In the genomic region with DNA sequence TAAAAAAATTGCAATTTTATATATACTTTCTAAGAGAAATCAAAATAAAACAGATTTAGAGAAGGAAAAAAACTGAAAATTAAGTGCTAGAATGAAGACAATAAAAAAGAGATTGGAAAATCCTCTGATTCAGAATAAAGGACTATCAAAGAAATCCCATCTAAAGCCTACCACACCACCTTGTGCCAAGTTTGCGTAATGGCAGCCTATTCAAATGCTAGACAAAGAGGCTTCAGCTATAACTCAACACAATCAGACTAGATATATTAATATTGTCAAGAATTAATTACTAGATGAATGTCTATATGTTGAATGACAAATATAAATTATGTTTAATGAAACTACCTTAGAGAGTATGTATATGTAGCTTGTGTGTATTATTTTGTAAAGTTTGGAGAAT, we compare ENCODE assay signal across 10 mouse cellular contexts.
A peak's percentile ranks its signal among the peaks of the same experiment; 100 is the strongest.
DNase-seq lines count a peak whose midpoint lies in the region; ATAC-seq and TF ChIP-seq lines count a peak whose summit lies in the region.
"Had no signal": no experiment of that assay in that cellular context is flagged by ENCODE, and none has a peak within 500 bp of the region (broad histone marks: within the 10 kb centered on the region; RNA-seq: fewer than 3 reads in every experiment).

No protein-coding gene starts in this region.

- no peaks in the 10 kb centered on the region for H3K9me3 ChIP-seq in lung, postnatal 0 days (ENCODE audit: low read length)
- no peaks in the 10 kb centered on the region for H3K9me3 ChIP-seq in forebrain, embryonic 14.5 days (replicated peaks; ENCODE audit: control insufficient read depth, low read length)
- no peaks in the 10 kb centered on the region for H3K9me3 ChIP-seq in midbrain, embryonic 15.5 days

- H3K27ac ChIP-seq in lung, postnatal 0 days (ENCODE audit: low read length), result no peak overlapping the region
- H3K27ac ChIP-seq in forebrain, embryonic 14.5 days (ENCODE audit: low read depth, low read length), result no peak overlapping the region
- no peak overlapping the region for H3K27ac ChIP-seq in midbrain, embryonic 15.5 days

- no peak for ATAC-seq in lung, postnatal 0 days
- peak; percentile 84 for ATAC-seq in forebrain, embryonic 14.5 days
- peak; percentile 84; the same call in 1 of the 2 replicates for ATAC-seq in midbrain, embryonic 15.5 days (replicated peaks)

- no peak overlapping the region for H3K9ac ChIP-seq in lung, postnatal 0 days (replicated peaks; ENCODE audit: low read depth)
- H3K9ac ChIP-seq in forebrain, embryonic 14.5 days (ENCODE audit: low read length), result no peak overlapping the region
- no peak overlapping the region for H3K9ac ChIP-seq in midbrain, embryonic 15.5 days

- H3K4me1 ChIP-seq in lung, postnatal 0 days (ENCODE audit: insufficient read depth, low read depth, low read length), result no peaks in the 10 kb centered on the region
- no peaks in the 10 kb centered on the region for H3K4me1 ChIP-seq in lung, adult 2 months (ENCODE audit: control insufficient read depth, insufficient read depth, low read length)
- H3K4me1 ChIP-seq in forebrain, embryonic 14.5 days (ENCODE audit: control insufficient read depth, insufficient read depth, low read length), result no peaks in the 10 kb centered on the region
- no peaks in the 10 kb centered on the region for H3K4me1 ChIP-seq in midbrain, embryonic 15.5 days

- H3K36me3 ChIP-seq in lung, postnatal 0 days (ENCODE audit: insufficient read depth, low read length), result no peaks in the 10 kb centered on the region
- no peaks in the 10 kb centered on the region for H3K36me3 ChIP-seq in forebrain, embryonic 14.5 days (ENCODE audit: control insufficient read depth, insufficient read depth, low read length)
- no peaks in the 10 kb centered on the region for H3K36me3 ChIP-seq in midbrain, embryonic 15.5 days (replicated peaks)

- 43% methylated on average over 1 of the region's 1 CpGs for WGBS in lung, postnatal 0 days
- 60% methylated on average over 1 of the region's 1 CpGs for WGBS in lung, adult 2 months
- 47% methylated on average over 1 of the region's 1 CpGs for WGBS in forebrain, embryonic 14.5 days
- WGBS in midbrain, embryonic 15.5 days, result 44% methylated on average over 1 of the region's 1 CpGs

- DNase-seq in lung, postnatal 0 days (ENCODE audit: low spot score), result no peak
- DNase-seq in lung, adult 2 months, result no peak
- peak; percentile 78 for DNase-seq in brain, embryonic 14.5 days (ENCODE audit: low read depth)
- peak; percentile 74 for DNase-seq in forebrain, embryonic 14.5 days (ENCODE audit: low spot score)
- no peak for DNase-seq in gastrocnemius, postnatal 36 days
- DNase-seq in urinary bladder, adult 2 months (ENCODE audit: low spot score), result no peak
- DNase-seq in heart, postnatal 25 days (ENCODE audit: low spot score), result no peak
- DNase-seq: kidney, postnatal 14 days had no signal

- intact Hi-C loops in gastrocnemius, postnatal 36 days (cut with DNase I), result no loop called here
- intact Hi-C loops in heart, postnatal 25 days (cut with DNase I), result no loop called here

- no peak for TF ChIP-seq EP300 in lung, postnatal 0 days (IDR thresholded peaks at IDR 0.05)

- no peak overlapping the region for H3K4me3 ChIP-seq in lung, postnatal 0 days (ENCODE audit: low read depth, low read length)
- no peak overlapping the region for H3K4me3 ChIP-seq in lung, adult 2 months (replicated peaks; ENCODE audit: extremely low read depth, low read depth, low read length)
- no peak overlapping the region for H3K4me3 ChIP-seq in forebrain, embryonic 14.5 days (ENCODE audit: low read depth, low read length)
- H3K4me3 ChIP-seq in midbrain, embryonic 15.5 days, result no peak overlapping the region
- H3K4me3 ChIP-seq: myocyte had no signal

- H3K27me3 ChIP-seq in lung, postnatal 0 days (replicated peaks; ENCODE audit: insufficient read depth, low read length), result no peaks in the 10 kb centered on the region
- no peaks in the 10 kb centered on the region for H3K27me3 ChIP-seq in forebrain, embryonic 14.5 days (replicated peaks; ENCODE audit: control insufficient read depth, insufficient read depth, low read length)
- H3K27me3 ChIP-seq in midbrain, embryonic 15.5 days (replicated peaks), result no peaks in the 10 kb centered on the region

- TF ChIP-seq CTCF in lung, postnatal 0 days (IDR thresholded peaks at IDR 0.05), result peak; percentile 53
- no peak for TF ChIP-seq CTCF in lung, adult 2 months (IDR thresholded peaks at IDR 0.05; ENCODE audit: insufficient read depth, low read length)
- peak; percentile 50; the same call in 1 of the 2 replicates for TF ChIP-seq CTCF in brain, embryonic 14.5 days (IDR thresholded peaks at IDR 0.05; ENCODE audit: borderline replicate concordance, extremely low read depth, insufficient read depth, insufficient read length)

- no peak overlapping the region for H3K4me2 ChIP-seq in lung, postnatal 0 days (replicated peaks; ENCODE audit: low read depth, low read length)
- no peak overlapping the region for H3K4me2 ChIP-seq in forebrain, embryonic 14.5 days (ENCODE audit: low read length)
- no peak overlapping the region for H3K4me2 ChIP-seq in midbrain, embryonic 15.5 days

- TF ChIP-seq POLR2A in lung, adult 2 months (IDR thresholded peaks at IDR 0.05; ENCODE audit: borderline replicate concordance, extremely low read depth, low read depth, low read length), result no peak
- TF ChIP-seq POLR2A in brain, embryonic 14.5 days (IDR thresholded peaks at IDR 0.05; ENCODE audit: borderline replicate concordance, extremely low read depth, insufficient read depth, insufficient read length, poor library complexity, severe bottlenecking), result no peak

Comparison
In these comparisons a context has a peak if more than half of its experiments do, and no peak if none do; other contexts are left out.
1. DNase-seq: peak in brain, embryonic 14.5 days (single experiment) and forebrain, embryonic 14.5 days (single experiment); none in lung, postnatal 0 days (single experiment), lung, adult 2 months (single experiment), gastrocnemius, postnatal 36 days (0 of 2), urinary bladder, adult 2 months (single experiment) and heart, postnatal 25 days (single experiment).